Mouse (Mus musculus): ENCODE measurements at regions not wholly inside any gene's neighbourhood (a gene's known extent, or its start where the extent isn't known, plus 50 kb on each side); places are given as distances from the start of the nearest gene placed in this dataset.
"Not testable (repeated sequence)": the region's sequence is repeated elsewhere in the genome, so short reads cannot be mapped to it uniquely, and the experiment has no call there.

DNA sequence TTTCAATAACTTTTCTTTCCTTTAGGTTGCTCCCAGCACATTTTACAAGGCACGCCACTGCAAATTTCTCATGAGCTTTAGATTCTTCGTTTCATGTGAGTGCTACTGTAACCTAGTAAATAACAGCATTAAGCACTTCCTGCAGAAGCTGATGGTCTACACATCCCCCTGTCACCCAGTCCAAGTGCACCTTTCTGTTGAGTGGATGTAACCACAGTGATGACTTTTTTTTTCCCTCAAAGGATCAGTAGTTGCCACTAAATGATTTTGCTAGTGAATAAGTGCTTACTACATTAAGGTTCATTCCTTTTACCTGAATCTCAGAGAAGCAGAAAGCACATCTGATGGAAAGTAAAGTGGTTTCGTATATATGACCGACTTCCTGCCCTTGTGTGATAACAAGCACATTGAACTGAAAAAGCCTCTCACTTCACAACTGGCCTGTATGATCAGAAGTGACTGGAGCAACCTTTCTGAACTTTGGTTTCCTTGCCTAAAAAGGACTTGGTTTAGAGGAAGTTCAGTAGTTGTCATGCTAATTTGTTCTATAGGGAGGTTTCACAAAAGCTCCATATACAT, 453.0 kb upstream of the Klf6 start:
- WGBS = 83% methylated on average over 4 of the region's 4 CpGs
- H3K4me1 ChIP-seq (replicated peaks) = no peaks in the 10 kb centered on the region
- H3K9ac ChIP-seq (replicated peaks) = no peak overlapping the region
- no peak overlapping the region for H3K4me2 ChIP-seq
- ATAC-seq (ENCODE audit: insufficient number of reproducible peaks, insufficient read depth, low FRiP score, low TSS enrichment, low read depth) = no peak
- no peaks in the 10 kb centered on the region for H3K9me3 ChIP-seq
- H3K4me3 ChIP-seq (replicated peaks) = no peak overlapping the region
- H3K27me3 ChIP-seq = no peaks in the 10 kb centered on the region
- H3K27ac ChIP-seq = no peak overlapping the region
- no peaks in the 10 kb centered on the region for H3K36me3 ChIP-seq

DNA sequence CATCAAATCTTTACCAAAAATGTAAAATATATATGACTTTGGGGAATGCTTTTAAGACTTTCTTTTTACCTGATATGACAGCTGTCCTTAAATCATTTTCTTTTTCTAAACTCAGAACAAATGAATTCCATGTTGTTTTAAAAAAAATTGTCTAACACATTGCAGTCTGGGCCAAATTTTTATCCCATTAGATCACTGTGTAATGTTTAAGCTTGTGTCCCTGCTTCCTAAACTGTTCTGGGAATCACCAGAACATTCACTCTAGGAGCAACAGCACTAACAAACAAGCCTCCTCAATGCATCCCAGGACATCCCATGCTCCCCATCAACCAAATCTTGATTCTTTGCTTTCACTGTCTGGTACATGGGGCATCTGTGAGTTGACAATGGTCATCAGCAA, 449.2 kb upstream of the Klf6 start:
- ATAC-seq (ENCODE audit: insufficient number of reproducible peaks, insufficient read depth, low FRiP score, low TSS enrichment, low read depth) = no peak
- no peaks in the 10 kb centered on the region for H3K27me3 ChIP-seq
- no peak overlapping the region for H3K27ac ChIP-seq
- no peaks in the 10 kb centered on the region for H3K4me1 ChIP-seq (replicated peaks)
- no peaks in the 10 kb centered on the region for H3K9me3 ChIP-seq
- no peak overlapping the region for H3K4me3 ChIP-seq (replicated peaks)
- no peak overlapping the region for H3K9ac ChIP-seq (replicated peaks)
- no peak overlapping the region for H3K4me2 ChIP-seq
- no peaks in the 10 kb centered on the region for H3K36me3 ChIP-seq

DNA sequence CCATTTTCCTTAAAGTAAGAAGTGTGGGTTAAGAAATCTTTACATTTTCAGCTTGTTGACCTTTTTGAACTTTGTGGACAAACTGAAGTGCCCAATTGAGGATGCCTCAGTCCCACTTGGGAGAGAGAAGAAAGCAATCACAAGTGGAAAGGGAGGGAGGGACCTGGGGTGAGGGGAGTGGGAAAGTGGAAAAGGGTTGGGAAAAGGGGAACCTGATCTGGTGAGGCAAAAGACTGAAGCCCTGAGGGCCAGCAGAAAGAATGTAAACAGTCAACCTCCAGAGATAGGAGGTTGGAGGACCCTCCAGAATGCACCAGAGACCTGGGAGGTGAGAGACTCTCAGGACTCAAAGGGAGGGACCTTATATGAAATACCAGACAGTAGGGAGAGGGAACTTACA, 448.3 kb upstream of the Klf6 start:
- not testable (repeated sequence) for H3K27me3 ChIP-seq; H3K4me1 ChIP-seq (replicated peaks); H3K9me3 ChIP-seq; H3K4me2 ChIP-seq; H3K27ac ChIP-seq; H3K4me3 ChIP-seq (replicated peaks); ATAC-seq (ENCODE audit: insufficient number of reproducible peaks, insufficient read depth, low FRiP score, low TSS enrichment, low read depth); H3K9ac ChIP-seq (replicated peaks); H3K36me3 ChIP-seq

DNA sequence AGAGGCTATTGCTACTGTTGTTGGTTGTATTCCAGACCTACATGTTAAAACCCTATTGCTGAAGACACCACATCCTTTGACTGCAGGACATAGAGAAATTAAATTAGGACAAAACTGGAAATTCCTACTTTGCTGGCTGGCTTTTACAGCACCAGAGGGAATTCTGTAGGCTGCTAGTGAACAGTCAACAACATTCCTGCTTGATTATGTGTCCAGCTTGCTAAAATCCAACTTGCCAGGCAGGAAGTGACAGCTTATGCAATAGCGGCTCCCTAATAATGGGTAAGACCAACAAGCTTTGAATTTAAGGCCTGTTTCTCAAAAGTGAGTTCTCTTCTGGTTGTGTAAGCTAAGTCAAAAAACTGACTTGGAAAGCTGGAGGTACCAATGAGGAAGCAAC, 437.2 kb upstream of the Klf6 start:
- no peak for ATAC-seq (ENCODE audit: insufficient number of reproducible peaks, insufficient read depth, low FRiP score, low TSS enrichment, low read depth)

DNA sequence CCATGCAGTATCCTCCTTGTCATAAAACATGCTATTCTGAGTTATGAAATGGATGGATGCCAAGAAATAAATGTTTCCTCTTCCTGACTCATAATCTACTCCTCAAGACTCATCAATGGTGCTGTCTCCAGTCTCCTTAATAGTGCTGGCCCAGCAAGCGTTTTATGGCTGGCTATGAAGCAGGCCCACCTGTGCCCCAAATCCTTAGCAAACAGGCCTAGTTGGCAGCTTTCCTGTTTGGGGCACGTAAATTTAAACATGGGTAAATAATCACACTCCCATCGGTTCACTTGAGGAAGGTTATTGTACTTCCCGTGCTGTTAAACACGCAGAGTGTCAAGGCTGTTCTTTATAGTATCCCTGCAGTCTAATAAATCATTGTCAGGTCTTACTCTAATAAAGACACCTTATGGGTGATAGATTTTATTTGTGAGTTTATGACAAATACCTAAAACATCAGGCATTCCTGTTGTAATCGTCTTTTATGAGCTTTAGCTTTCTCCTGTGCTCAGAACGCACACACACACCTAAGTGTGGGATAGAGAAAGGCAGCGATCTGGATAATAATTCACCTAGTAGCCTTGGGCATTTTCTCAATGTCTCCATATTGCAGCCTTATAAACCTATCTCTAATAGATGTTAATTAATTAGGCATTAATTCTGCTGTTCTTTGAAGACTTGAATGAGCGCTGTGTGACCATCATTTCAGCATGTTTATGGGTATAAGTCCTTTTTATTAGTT, 435.6 kb upstream of the Klf6 start:
- 33% methylated on average over 9 of the region's 9 CpGs for WGBS
- Histone ChIP-seq H3K4me3 (replicated peaks) (no peak overlapping the region), H3K9me3 (no peaks in the 10 kb centered on the region), H3K27me3 (no peaks in the 10 kb centered on the region), H3K27ac (no peak overlapping the region), H3K36me3 (no peaks in the 10 kb centered on the region), H3K4me1 (replicated peaks) (peaks cover 9% of the 10 kb centered on the region), H3K9ac (replicated peaks) (no peak overlapping the region), H3K4me2 (no peak overlapping the region)
- ATAC-seq (ENCODE audit: insufficient number of reproducible peaks, insufficient read depth, low FRiP score, low TSS enrichment, low read depth) = no peak

More for the DNA sequence above, 437.2 kb upstream of the Klf6 start:
- Histone ChIP-seq H3K4me1 (replicated peaks) (peaks cover 9% of the 10 kb centered on the region), H3K4me3 (replicated peaks) (no peak overlapping the region), H3K9ac (replicated peaks) (no peak overlapping the region), H3K27me3 (no peaks in the 10 kb centered on the region), H3K36me3 (no peaks in the 10 kb centered on the region), H3K27ac (no peak overlapping the region), H3K4me2 (no peak overlapping the region), H3K9me3 (no peaks in the 10 kb centered on the region)
- 53% methylated on average over 1 of the region's 1 CpGs for WGBS

DNA sequence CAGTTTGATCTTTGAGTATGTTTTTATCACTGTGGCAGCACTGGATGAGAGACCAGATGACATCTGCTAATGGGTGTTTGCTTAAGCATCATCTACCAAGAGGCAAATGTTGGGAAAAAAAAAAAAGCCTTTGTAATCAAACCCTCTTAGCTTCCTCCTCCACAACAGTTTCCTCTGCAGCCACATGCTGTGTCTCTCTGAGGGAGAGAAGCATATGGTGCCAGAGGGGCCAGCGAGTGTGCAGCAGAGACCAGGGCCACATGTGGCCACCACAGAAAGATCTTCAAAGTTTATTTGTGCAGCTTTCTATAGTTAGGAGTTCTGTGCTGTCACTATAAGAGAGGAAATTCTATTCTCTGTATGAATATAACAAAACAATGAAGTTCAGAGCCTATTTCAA, 427.6 kb upstream of the Klf6 start:
- whole genome bisulfite sequencing = 23% methylated on average over 1 of the region's 1 CpGs

DNA sequence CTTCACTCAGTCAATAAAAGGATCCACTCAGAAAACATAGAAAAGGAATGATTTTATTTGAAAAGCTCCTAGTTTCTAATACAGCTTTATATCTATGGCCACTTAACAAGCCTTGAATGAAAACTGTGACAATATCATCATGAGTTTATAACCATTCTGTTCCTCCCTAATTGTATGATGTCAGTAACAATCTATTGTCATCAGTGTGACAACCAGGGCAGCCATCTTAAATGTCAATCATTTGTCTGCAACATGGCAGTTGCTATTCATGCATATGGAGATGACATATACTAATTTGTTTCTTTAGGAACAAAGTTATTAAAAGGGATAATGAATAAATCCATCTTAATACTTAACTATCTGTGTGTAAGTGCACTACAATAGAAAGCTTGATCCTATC, 426.2 kb upstream of the Klf6 start:
- Histone ChIP-seq H3K9ac (replicated peaks) (no peak overlapping the region), H3K27ac (no peak overlapping the region), H3K36me3 (no peaks in the 10 kb centered on the region), H3K4me3 (replicated peaks) (no peak overlapping the region), H3K27me3 (no peaks in the 10 kb centered on the region), H3K4me2 (no peak overlapping the region), H3K4me1 (replicated peaks) (no peaks in the 10 kb centered on the region), H3K9me3 (peaks cover 4% of the 10 kb centered on the region)
- no peak for ATAC-seq (ENCODE audit: insufficient number of reproducible peaks, insufficient read depth, low FRiP score, low TSS enrichment, low read depth)

More for the DNA sequence above, 427.6 kb upstream of the Klf6 start:
- H3K27me3 ChIP-seq = no peaks in the 10 kb centered on the region
- no peak overlapping the region for H3K9ac ChIP-seq (replicated peaks)
- no peaks in the 10 kb centered on the region for H3K36me3 ChIP-seq
- no peak overlapping the region for H3K4me2 ChIP-seq
- no peak for ATAC-seq (ENCODE audit: insufficient number of reproducible peaks, insufficient read depth, low FRiP score, low TSS enrichment, low read depth)
- no peaks in the 10 kb centered on the region for H3K4me1 ChIP-seq (replicated peaks)
- H3K9me3 ChIP-seq = peaks cover 4% of the 10 kb centered on the region
- no peak overlapping the region for H3K4me3 ChIP-seq (replicated peaks)
- H3K27ac ChIP-seq = no peak overlapping the region

DNA sequence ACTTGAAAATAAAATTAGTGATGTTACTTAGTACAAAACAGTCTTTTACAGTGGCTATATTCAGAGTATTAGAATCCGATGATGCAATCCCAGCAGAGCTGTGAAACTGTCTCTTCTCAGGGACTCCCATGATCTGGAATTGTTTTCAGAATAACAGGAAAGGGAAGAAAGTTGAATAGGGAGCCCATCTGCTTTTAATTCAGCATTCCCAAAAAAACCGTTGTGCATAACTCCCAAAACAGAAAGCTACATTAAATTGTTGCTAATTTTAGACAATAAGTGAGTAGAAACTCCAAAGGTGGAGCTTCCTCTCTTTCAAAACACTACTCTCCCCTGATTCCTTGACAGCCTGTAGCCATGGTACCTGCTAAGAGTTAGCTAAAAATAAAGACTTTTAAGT, 425.1 kb upstream of the Klf6 start:
- Histone ChIP-seq H3K27me3 (no peaks in the 10 kb centered on the region), H3K27ac (no peak overlapping the region), H3K4me2 (no peak overlapping the region), H3K4me1 (replicated peaks) (no peaks in the 10 kb centered on the region), H3K36me3 (no peaks in the 10 kb centered on the region), H3K9ac (replicated peaks) (no peak overlapping the region), H3K4me3 (replicated peaks) (no peak overlapping the region), H3K9me3 (peaks cover 4% of the 10 kb centered on the region)
- ATAC-seq (ENCODE audit: insufficient number of reproducible peaks, insufficient read depth, low FRiP score, low TSS enrichment, low read depth) = no peak
- 48% methylated on average over 2 of the region's 2 CpGs for WGBS

DNA sequence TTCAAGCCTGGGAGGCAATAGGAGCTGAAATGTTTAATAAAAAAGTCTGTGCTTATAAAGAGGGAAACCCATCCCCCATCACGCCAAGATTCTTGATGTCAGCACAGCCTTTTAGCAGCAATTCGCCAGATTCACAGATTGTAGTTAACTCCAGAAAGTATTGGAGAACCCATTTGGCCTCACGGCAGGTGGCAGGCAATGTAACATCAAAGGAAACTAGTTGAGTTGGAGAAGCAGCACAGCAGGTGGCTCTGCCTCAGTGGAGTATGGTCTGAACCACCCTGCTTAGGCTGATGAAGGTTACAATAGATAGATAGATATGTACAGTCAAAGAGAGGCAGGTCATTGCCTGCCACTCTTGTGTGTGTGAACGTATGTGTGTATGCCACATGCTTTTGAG, 420.8 kb upstream of the Klf6 start:
- no peak for ATAC-seq (ENCODE audit: insufficient number of reproducible peaks, insufficient read depth, low FRiP score, low TSS enrichment, low read depth)
- no peak overlapping the region for H3K4me3 ChIP-seq (replicated peaks)
- no peaks in the 10 kb centered on the region for H3K36me3 ChIP-seq
- H3K9me3 ChIP-seq = no peaks in the 10 kb centered on the region
- H3K4me1 ChIP-seq (replicated peaks) = no peaks in the 10 kb centered on the region
- H3K9ac ChIP-seq (replicated peaks) = no peak overlapping the region
- no peak overlapping the region for H3K4me2 ChIP-seq
- H3K27ac ChIP-seq = no peak overlapping the region
- no peaks in the 10 kb centered on the region for H3K27me3 ChIP-seq
- WGBS = 54% methylated on average over 4 of the region's 4 CpGs

DNA sequence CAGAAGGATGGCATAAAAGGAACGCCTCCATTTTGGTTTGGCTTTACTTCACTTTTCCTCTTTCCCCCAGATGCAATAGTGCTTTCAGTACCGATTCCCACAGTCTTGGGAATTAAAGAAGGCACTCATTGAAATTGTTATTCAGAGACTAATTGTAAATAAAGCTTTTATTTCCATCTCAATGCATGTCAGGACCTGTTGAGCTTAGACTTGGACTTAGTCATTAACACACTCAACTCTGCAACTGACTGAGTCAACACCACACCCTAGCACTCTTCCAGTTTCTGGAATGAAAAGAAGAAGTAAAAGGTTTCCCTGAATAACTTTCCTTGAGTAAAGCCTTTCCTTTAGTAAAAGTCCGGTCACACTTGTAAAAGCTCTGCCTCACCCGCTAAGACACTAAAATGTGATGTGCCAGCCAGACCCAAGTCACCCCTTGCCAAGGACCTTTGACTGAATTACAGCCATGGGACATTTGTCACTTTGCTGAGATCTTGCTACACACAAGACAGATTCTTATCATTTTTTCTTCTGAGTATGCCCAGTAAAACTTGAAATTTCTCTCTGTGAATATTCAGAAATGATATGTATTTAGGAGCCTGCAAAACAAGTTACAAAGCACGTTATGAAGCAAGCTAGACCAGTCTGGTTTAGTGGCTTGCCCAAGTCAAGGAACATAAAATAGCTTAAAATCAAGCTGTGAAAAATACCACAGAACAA, 416.4 kb upstream of the Klf6 start:
- Histone ChIP-seq H3K9ac (replicated peaks) (no peak overlapping the region), H3K27me3 (no peaks in the 10 kb centered on the region), H3K4me3 (replicated peaks) (no peak overlapping the region), H3K36me3 (no peaks in the 10 kb centered on the region), H3K27ac (no peak overlapping the region), H3K9me3 (no peaks in the 10 kb centered on the region), H3K4me1 (replicated peaks) (no peaks in the 10 kb centered on the region), H3K4me2 (no peak overlapping the region)
- WGBS = 83% methylated on average over 5 of the region's 5 CpGs
- no peak for ATAC-seq (ENCODE audit: insufficient number of reproducible peaks, insufficient read depth, low FRiP score, low TSS enrichment, low read depth)

DNA sequence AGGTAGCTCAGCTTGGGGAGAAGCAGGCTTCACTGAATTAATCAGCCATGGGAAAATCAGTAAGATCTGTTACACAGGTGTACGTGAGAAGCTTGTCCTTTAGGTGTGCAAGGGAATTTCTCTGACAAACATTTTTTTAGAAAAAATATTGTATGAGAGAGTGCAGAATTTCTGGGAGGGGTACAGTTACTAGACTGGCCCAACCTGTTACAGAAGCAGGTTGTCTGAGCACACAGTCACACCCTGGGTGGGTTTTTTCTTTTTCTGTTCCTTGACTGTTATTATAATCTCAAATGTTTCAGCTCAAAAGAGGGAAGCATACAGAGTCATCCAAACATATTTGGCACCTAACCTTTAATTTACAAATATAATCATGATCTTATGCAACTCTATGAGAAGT, 412.7 kb upstream of the Klf6 start:
- no peak overlapping the region for H3K27ac ChIP-seq
- ATAC-seq (ENCODE audit: insufficient number of reproducible peaks, insufficient read depth, low FRiP score, low TSS enrichment, low read depth) = no peak
- H3K9me3 ChIP-seq = no peaks in the 10 kb centered on the region
- no peaks in the 10 kb centered on the region for H3K36me3 ChIP-seq
- H3K27me3 ChIP-seq = no peaks in the 10 kb centered on the region
- no peaks in the 10 kb centered on the region for H3K4me1 ChIP-seq (replicated peaks)
- H3K4me2 ChIP-seq = no peak overlapping the region
- H3K4me3 ChIP-seq (replicated peaks) = no peak overlapping the region
- WGBS = 83% methylated on average over 1 of the region's 1 CpGs
- no peak overlapping the region for H3K9ac ChIP-seq (replicated peaks)

DNA sequence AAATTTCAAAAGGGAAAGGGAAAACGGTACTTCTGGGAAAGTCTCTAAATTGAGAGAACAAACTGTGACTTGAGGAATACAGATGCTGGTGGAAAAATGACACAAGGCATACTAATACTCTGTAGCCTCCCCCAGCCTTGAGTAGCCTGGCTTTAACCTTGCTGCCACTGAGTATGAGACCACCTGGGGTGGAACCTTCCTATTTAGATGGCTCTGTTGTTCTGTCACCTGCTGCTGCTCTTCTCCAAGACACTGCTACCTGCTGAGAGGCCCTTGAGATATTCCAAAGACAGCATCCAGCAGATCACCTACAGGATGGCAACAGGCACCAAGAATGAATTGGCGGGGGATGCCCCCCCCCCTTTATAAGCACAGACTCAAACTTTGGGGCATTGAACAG, 380.5 kb upstream of the Klf6 start:
- Histone ChIP-seq H3K4me1 (replicated peaks) (no peaks in the 10 kb centered on the region), H3K27me3 (no peaks in the 10 kb centered on the region), H3K36me3 (no peaks in the 10 kb centered on the region), H3K9ac (replicated peaks) (no peak overlapping the region), H3K4me2 (no peak overlapping the region), H3K27ac (no peak overlapping the region), H3K4me3 (replicated peaks) (no peak overlapping the region), H3K9me3 (no peaks in the 10 kb centered on the region)
- no peak for ATAC-seq (ENCODE audit: insufficient number of reproducible peaks, insufficient read depth, low FRiP score, low TSS enrichment, low read depth)
- WGBS = 91% methylated on average over 2 of the region's 2 CpGs
